Mouse (Mus musculus): ENCODE results near the gene Bbs9. TPM values are rescaled to one million over a fixed set of nuclear protein-coding genes. Genes with fewer than 3 reads are reported as not detected.

Bbs9 gene
- total RNA-seq, 2 experiments from 2014 or later, result 41.9 to 42.0 TPM

DNA sequence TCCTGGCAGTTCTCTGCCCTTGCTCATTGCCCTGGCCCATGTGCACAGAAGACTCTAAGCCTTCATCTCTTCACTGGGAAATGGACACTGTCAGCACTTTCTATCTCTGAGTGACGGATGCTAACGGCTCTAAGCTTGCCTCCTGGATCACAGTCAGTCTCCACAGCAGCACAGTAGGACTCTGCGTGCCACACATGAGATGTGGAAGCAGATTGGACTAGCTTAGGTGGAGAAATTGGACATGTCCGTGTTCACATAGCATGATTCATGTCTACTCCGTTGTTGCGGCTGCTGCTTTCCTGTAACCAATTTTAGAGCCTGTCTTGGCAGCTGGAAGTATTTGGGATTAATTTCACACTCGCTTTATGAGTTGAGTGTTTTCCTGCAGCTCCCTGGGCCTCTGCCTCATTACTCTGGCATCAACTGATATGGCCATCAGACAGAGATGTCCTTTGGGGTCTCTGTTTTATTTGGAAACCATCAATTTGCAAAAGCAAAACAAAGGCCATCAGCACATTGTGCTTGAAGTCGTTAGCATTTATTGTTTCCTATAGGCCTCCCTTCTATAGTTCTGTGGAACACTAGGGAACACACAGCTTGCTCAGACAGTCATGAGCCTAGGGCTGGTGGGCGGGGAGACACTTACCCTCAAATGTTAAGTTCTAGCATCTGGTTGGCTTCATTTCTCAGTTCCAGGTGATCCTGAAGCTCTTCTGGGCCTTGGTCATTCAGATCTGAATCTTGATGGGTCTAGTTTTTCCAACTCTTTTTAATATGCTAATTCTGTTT lies 314.1 kb downstream of the Bbs9 start:
- DNase-seq (ENCODE audit: low spot score in 2 of 2), result no peak

DNA sequence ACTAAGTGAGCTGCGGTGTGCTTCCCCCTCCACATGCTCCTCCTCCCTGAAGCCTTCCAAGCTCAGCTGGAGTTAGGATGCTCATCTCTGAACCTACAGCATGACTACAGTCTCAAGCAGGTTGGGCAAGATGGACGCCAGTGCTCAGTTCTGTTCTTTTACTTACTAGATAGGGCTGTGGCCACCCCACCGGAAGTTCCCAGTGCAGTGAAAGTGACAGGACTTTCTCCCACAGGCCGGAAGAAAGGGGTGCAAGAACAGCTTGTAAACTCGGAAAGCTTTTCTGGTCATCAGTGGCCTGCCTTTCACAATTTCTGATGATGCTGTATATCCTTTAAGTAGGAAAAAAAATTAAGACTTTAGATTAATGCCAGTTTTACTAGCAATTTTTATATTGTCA lies 315.7 kb downstream of the Bbs9 start:
- DNase-seq (ENCODE audit: low spot score in 2 of 2), result no peak

DNA sequence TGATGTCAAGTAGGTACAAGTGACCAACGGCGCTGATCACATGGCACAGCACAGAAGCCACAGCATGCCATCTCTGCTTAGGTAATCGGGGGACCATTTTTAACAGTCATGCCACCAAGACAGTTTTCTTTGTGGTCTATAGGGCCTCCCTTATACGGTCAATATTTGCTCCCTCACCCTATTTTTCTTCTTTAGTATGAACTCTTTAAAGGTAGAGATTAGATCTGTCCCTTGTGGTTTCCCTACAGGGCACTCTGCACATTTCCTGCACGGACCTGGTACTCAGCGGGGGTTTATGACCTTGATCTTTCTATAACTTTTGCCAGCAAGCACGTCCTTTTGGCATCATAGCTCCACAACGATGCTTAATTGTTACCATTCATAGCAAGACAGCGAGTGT lies 316.2 kb downstream of the Bbs9 start:
- no peak for DNase-seq (ENCODE audit: low spot score in 2 of 2)

GRCm38 (mm10) chr9:22793698-22794097 lies 318.2 kb downstream of the Bbs9 start:
- DNase-seq (ENCODE audit: low spot score in 2 of 2), result no peak

- no peak for DNase-seq (ENCODE audit: low spot score in 2 of 2)
These were observed 325.2 kb downstream of the Bbs9 start for GRCm38 (mm10) chr9:22800675-22801074.

- no peak for DNase-seq (ENCODE audit: low spot score in 2 of 2)
These were observed 330.5 kb downstream of the Bbs9 start for GRCm38 (mm10) chr9:22805981-22806380.

DNA sequence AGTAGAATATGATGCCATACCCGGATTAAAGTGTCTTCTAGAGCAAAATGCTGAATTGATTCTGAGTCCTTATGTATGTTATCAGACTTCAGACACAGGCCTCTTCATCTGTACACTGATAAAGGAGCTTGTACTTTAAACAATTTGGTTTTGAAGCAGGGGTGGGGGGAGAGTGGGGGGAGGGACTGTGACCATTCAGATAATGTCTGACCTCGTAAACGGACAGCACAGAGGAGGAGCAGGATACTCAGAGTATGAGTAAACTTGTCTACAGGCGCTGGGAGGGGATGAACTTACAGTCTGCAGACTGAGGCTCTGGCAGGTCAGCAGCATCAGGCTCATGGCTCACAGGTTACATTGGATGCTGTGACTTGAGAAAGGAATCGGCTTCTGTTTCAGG lies 331.0 kb downstream of the Bbs9 start:
- DNase-seq (ENCODE audit: low spot score in 2 of 2), result no peak

DNA sequence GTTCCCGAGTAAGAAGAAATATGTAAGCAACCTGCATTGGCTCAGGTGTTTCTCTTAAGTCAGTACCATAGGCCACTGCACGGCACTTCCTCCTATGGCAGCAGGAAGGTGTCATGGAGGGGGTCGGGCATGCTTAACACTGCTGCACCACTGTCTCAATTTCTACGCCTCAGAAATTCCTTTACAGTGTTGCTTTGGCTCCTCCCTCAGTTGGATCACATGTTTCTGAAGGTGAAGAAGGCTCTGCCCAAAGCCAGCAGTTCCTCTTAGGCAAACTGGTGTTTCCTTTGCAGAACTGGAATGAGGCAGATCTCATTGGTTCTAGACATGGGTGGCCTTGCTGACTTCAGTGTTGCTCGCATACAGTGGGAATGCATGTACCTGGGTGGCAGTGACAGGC lies 332.2 kb downstream of the Bbs9 start:
- DNase-seq (ENCODE audit: low spot score in 2 of 2), result no peak

- DNase-seq (ENCODE audit: low spot score in 2 of 2), result no peak
These were observed 334.2 kb downstream of the Bbs9 start for GRCm38 (mm10) chr9:22809621-22810126.

GRCm38 (mm10) chr9:22810454-22810853 lies 334.9 kb downstream of the Bbs9 start:
- DNase-seq (ENCODE audit: low spot score in 2 of 2), result no peak

GRCm38 (mm10) chr9:22811931-22812330 lies 336.4 kb downstream of the Bbs9 start:
- no peak for DNase-seq (ENCODE audit: low spot score in 2 of 2)

DNA sequence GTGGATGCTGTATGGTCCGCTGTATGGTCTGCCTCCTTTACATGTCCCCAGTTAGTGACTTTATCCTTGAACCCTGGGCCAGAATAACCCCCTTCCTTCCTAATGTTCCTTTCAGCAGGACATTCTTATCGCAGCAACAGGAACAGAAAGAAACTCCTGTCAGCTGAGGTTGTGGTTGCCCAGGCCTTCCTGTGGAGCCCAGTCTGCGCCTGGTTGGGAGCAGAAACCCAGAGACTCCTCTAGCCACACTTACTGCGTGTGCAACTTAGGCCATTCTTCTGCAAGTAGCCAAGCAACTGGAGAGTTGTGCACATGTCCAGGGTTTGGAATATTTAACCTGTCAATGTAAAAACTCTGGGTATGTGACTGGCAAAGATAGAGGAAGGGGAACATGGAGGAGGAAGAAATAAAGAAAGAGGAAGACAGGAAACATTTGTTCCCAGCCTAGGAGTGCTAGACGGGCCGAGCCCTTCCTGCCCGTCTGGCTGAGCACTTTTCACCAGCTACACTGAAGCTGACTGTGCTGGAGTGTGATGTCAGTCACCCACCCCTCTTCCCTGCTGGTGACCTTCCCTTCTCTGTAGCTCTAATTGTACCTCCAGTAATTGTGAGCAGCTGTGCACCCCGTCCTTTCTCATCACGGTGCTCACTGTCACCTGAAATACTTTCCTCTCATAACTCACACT lies 339.0 kb downstream of the Bbs9 start:
- no peak for DNase-seq (ENCODE audit: low spot score in 2 of 2)

DNA sequence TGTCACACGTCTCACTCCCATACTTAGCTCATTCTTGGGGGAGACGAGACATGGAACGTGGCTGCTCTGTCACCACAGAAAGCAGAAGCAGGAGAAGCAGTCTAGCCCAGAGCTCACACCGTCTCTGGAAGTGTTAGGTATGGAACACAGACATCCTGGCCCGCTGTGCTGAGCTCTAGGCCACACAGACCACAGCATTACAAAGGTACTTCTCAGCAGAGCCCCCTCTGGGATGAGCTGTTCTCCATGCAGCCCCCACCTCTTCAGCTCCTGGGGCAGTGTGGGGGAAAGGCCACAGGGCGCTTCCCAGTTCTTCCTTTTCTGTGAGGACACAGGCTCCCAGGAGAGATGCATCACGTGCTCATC lies 339.6 kb downstream of the Bbs9 start:
- DNase-seq (ENCODE audit: low spot score in 2 of 2), result no peak

GRCm38 (mm10) chr9:22819539-22819938 lies 344.0 kb downstream of the Bbs9 start:
- no peak for DNase-seq (ENCODE audit: low spot score in 2 of 2)

DNA sequence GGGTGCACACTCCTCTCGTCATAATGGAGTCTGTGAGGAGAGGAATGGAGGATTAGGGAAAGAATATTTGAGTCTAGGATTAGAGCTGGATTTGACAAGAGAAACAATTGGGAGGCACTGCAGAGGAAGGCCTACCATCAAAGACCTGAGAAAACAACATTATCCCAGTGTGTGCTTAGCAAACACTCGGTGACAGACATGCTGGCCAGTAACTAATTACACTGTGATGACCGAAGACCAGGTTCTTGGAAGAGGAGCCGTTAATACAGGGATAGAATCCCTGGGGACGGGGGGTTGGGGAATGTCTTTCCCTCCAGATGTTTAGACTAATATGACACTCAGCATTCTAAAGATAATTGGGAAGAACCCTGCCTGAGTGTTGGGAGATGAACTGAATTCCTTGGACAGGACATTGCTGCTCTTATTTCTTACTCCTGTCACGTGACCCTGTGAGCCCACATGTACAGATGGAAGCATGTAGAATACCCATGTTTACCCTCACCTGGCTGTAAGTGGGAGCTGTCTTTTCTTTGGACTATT lies 345.2 kb downstream of the Bbs9 start:
- no peak for DNase-seq (ENCODE audit: low spot score in 2 of 2)

DNA sequence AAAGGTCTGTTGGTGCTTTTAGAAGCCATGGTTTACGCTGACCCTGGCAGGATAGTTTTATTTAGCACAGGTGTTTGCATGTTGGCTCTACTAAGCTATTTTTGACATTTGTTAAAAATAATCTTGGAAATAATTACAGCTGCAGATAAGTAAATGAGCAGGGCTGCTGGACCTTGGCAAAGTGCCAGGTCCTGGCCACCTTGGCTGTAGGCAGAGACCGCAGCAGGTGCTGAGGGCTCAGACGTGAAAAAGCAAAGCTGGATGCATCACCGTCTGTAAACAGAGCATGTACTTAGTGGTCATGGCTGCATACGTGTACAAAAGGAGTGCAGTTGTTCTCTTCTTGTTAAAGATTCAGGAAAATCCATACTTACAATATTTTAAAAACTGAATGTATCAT lies 347.3 kb downstream of the Bbs9 start:
- DNase-seq (ENCODE audit: low spot score in 2 of 2), result no peak

GRCm38 (mm10) chr9:22823856-22824255 lies 348.3 kb downstream of the Bbs9 start:
- DNase-seq (ENCODE audit: low spot score in 2 of 2), result no peak

DNA sequence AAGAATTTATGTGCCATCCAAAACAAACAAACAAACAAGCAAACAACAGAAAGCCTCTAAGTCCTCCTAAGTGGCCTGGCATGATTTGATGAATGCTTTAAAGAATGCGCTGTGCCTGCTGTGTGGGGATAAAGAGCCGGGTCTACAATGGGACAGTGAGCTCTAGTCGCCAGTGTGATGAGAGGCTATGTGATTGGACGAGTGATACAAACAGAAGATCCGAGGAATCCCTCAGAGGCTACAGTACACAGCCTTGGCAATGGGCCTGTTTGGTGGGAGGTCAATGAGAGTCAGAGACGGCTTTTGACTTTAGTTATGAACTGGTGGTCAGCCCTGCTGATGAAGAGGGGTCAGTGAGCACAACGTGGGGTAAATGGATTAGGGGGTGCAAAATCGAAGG lies 349.4 kb downstream of the Bbs9 start:
- DNase-seq (ENCODE audit: low spot score in 2 of 2), result no peak

DNA sequence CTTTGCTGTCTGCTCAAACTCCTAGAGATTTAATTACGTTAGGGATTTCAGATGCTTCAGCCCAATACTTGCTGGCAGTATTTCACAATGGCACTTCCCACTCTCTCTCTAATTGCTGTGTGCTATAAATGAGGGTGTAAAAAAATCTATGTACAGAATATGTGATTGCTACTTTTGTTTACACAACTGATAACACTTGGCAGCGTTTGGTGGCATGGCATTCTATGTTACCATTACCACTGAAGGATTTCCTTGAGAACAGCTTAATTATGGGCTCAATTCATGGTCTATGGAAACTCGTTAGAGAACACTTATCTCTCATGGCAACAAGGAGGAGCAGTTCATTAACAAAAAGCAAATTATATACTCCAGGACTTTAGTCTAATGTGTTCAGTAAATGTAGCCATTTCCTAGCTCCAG lies 351.1 kb downstream of the Bbs9 start:
- no peak for DNase-seq (ENCODE audit: low spot score in 2 of 2)

- no peak for DNase-seq (ENCODE audit: low spot score in 2 of 2)
These were observed 351.8 kb downstream of the Bbs9 start for GRCm38 (mm10) chr9:22827176-22827770.

GRCm38 (mm10) chr9:22829212-22829960 lies 353.9 kb downstream of the Bbs9 start:
- peak in 1 of 2 experiments; percentile 9 for DNase-seq (ENCODE audit: low spot score in 2 of 2)

Measured in left cerebral cortex, adult 18-20 months (tissue).